Mouse (Mus musculus) limb, embryonic 14.5 days (tissue): ENCODE measurements around the gene Gbgt1. TPM values are rescaled to one million over a fixed set of nuclear protein-coding genes. Genes with fewer than 3 reads are reported as not detected.

Experiments
- ATAC-seq: fragments of 200-750 bp; cut with Nextera tagmentation; 2 replicates; pipeline ENCODE4 v1.8.0; 2017; ENCODE audit warnings: low read depth, moderate number of reproducible peaks, moderate TSS enrichment; ENCODE audit not compliant: low FRiP score
- DNase-seq: peaks from one replicate; pipeline ENCODE4 v3.0.0-alpha.2; 2015; ENCODE audit warnings: low spot score
- H3K27ac ChIP-seq: fragments of 300-500 bp; sonication (generic); replicated peaks from 2 replicates; pipeline ENCODE4 v1.5.1; 2014; ENCODE audit warnings: low read depth, mild to moderate bottlenecking, low read length, moderate library complexity, mixed read lengths
- H3K27me3 ChIP-seq: fragments of 300-500 bp; sonication (generic); 2 replicates; pipeline ENCODE4 v1.6.1; 2014; ENCODE audit warnings: low read length, mixed read lengths; ENCODE audit not compliant: control insufficient read depth, insufficient read depth
- H3K36me3 ChIP-seq: fragments of 300-500 bp; sonication (generic); 2 replicates; pipeline ENCODE4 v1.6.1; 2014; ENCODE audit warnings: mild to moderate bottlenecking, low read length, moderate library complexity, mixed read lengths; ENCODE audit not compliant: control insufficient read depth, insufficient read depth
- H3K4me1 ChIP-seq: fragments of 300-500 bp; sonication (generic); 2 replicates; pipeline ENCODE4 v1.6.1; 2014; ENCODE audit warnings: antibody characterized with exemption, low read length, mixed read lengths; ENCODE audit not compliant: control insufficient read depth, insufficient read depth
- H3K4me2 ChIP-seq: fragments of 300-500 bp; sonication (generic); replicated peaks from 2 replicates; pipeline ENCODE4 v1.6.1; 2014; ENCODE audit warnings: low read depth, mild to moderate bottlenecking, low read length, moderate library complexity; ENCODE audit not compliant: severe bottlenecking
- H3K4me3 ChIP-seq: fragments of 300-500 bp; sonication (generic); replicated peaks from 2 replicates; pipeline ENCODE4 v1.5.1; 2014; ENCODE audit warnings: low read length
- H3K9ac ChIP-seq: fragments of 300-500 bp; sonication (generic); 2 replicates; pipeline ENCODE4 v1.6.1; 2014; ENCODE audit warnings: mild to moderate bottlenecking, low read depth, low read length, moderate library complexity; ENCODE audit not compliant: severe bottlenecking
- H3K9me3 ChIP-seq: fragments of 300-500 bp; sonication (generic); 2 replicates; pipeline ENCODE4 v1.6.1; 2016; ENCODE audit warnings: low read length; ENCODE audit not compliant: control insufficient read depth
- POLR2A ChIP-seq: fragments of 200-500 bp; IDR thresholded peaks from 2 replicates; pipeline ENCODE4 v1.8.0; 2012; ENCODE audit warnings: inconsistent platforms, mild to moderate bottlenecking, moderate library complexity, borderline replicate concordance; ENCODE audit not compliant: insufficient read depth, insufficient read length; ENCODE audit errors: extremely low read depth
- WGBS: fragments of 180-500 bp; shearing (Covaris S2); extraction: QIAGEN DNeasy Blood & Tissue Kit; methylation state at CpG from one replicate; pipeline ENCODE4 v1.1.7; 2014; 5-methylcytosine and 5-hydroxymethylcytosine counted together
- polyA plus RNA-seq, 2 experiments: library from polyadenylated mRNA; depleted of rRNA in 1 of 2; stranded (reverse) in 1 of 2; unstranded in 1 of 2; fragments of >200 nt; fragmentation: Nextera tagmentation in 1 of 2; extraction: Ambion mirVana in 1 of 2; gene quantifications; 2 replicates each; pipeline versions ENCODE4 v1.2.1 to v1.2.3; 2012 to 2014

Gene Gbgt1
- polyA plus RNA-seq, 2 experiments = 1.0 to 2.1 TPM

- no peak overlapping the region for H3K27ac ChIP-seq
- WGBS = 90% methylated on average over 2 of the region's 2 CpGs
- no peaks in the 10 kb centered on the region for H3K4me1 ChIP-seq
- peak; percentile 32 for DNase-seq
- no peaks in the 10 kb centered on the region for H3K27me3 ChIP-seq
- H3K36me3 ChIP-seq = no peaks in the 10 kb centered on the region
- H3K9me3 ChIP-seq = no peaks in the 10 kb centered on the region
- no peak overlapping the region for H3K9ac ChIP-seq
- H3K4me3 ChIP-seq = no peak overlapping the region
- no peak for ATAC-seq
- no peak overlapping the region for H3K4me2 ChIP-seq
- TF ChIP-seq POLR2A = no peak
These were observed 2.2 kb upstream of the Gbgt1 start for GRCm38 (mm10) chr2:28494521-28494920.

- Histone ChIP-seq H3K27me3 (no peaks in the 10 kb centered on the region), H3K9me3 (no peaks in the 10 kb centered on the region), H3K9ac (no peak overlapping the region), H3K4me2 (no peak overlapping the region), H3K4me3 (no peak overlapping the region), H3K4me1 (no peaks in the 10 kb centered on the region), H3K27ac (no peak overlapping the region), H3K36me3 (no peaks in the 10 kb centered on the region)
- 87% methylated on average over 14 of the region's 14 CpGs for WGBS
- DNase-seq (no peak), ATAC-seq (no peak)
- no peak for TF ChIP-seq POLR2A
These were observed 1.4 kb upstream of the Gbgt1 start for GRCm38 (mm10) chr2:28495207-28495756.

GRCm38 (mm10) chr2:28495801-28496595, 693 bp upstream of the Gbgt1 start:
- no peak overlapping the region for H3K4me3 ChIP-seq
- no peak overlapping the region for H3K4me2 ChIP-seq
- no peak overlapping the region for H3K9ac ChIP-seq
- no peak for ATAC-seq
- H3K27ac ChIP-seq = peak overlapping the region; percentile 45
- H3K27me3 ChIP-seq = no peaks in the 10 kb centered on the region
- 76% methylated on average over 16 of the region's 16 CpGs for WGBS
- no peaks in the 10 kb centered on the region for H3K36me3 ChIP-seq
- no peaks in the 10 kb centered on the region for H3K4me1 ChIP-seq
- TF ChIP-seq POLR2A = no peak
- no peaks in the 10 kb centered on the region for H3K9me3 ChIP-seq
- DNase-seq = no peak

- ATAC-seq = no peak
- no peak overlapping the region for H3K9ac ChIP-seq
- no peaks in the 10 kb centered on the region for H3K4me1 ChIP-seq
- H3K27ac ChIP-seq = no peak overlapping the region
- H3K4me3 ChIP-seq = no peak overlapping the region
- H3K27me3 ChIP-seq = no peaks in the 10 kb centered on the region
- TF ChIP-seq POLR2A = no peak
- H3K36me3 ChIP-seq = no peaks in the 10 kb centered on the region
- 75% methylated on average over 5 of the region's 5 CpGs for WGBS
- no peak overlapping the region for H3K4me2 ChIP-seq
- no peak for DNase-seq
- H3K9me3 ChIP-seq = no peaks in the 10 kb centered on the region
These were observed 870 bp downstream of the Gbgt1 start for GRCm38 (mm10) chr2:28497561-28497960.

- no peak overlapping the region for H3K4me3 ChIP-seq
- no peak overlapping the region for H3K9ac ChIP-seq
- 84% methylated on average over 4 of the region's 4 CpGs for WGBS
- no peaks in the 10 kb centered on the region for H3K9me3 ChIP-seq
- no peak for TF ChIP-seq POLR2A
- no peak overlapping the region for H3K4me2 ChIP-seq
- DNase-seq (no peak), ATAC-seq (no peak)
- no peaks in the 10 kb centered on the region for H3K36me3 ChIP-seq
- no peaks in the 10 kb centered on the region for H3K27me3 ChIP-seq
- H3K4me1 ChIP-seq = no peaks in the 10 kb centered on the region
- no peak overlapping the region for H3K27ac ChIP-seq
These were observed 1.7 kb downstream of the Gbgt1 start for GRCm38 (mm10) chr2:28498431-28498830.

GRCm38 (mm10) chr2:28502987-28503386, 6.3 kb downstream of the Gbgt1 start:
- Histone ChIP-seq H3K4me3 (no peak overlapping the region), H3K27ac (no peak overlapping the region), H3K36me3 (no peaks in the 10 kb centered on the region), H3K9ac (no peak overlapping the region), H3K27me3 (no peaks in the 10 kb centered on the region), H3K9me3 (no peaks in the 10 kb centered on the region), H3K4me2 (no peak overlapping the region), H3K4me1 (no peaks in the 10 kb centered on the region)
- 78% methylated on average over 10 of the region's 10 CpGs for WGBS
- DNase-seq (no peak), ATAC-seq (no peak)
- TF ChIP-seq POLR2A = no peak
